Mouse (Mus musculus) neutrophil, adult 59 days (primary cell): ENCODE data around the gene Vmn2r94. TPM values are rescaled to one million over a fixed set of nuclear protein-coding genes. Genes with fewer than 3 reads are reported as not detected.

ENCODE experiments used
- total RNA-seq, 2 experiments: library from RNA; stranded (reverse); gene quantifications; 1 replicate in 1 of 2; 2 replicates in 1 of 2; pipeline ENCODE4 v1.2.4; 2023

The Vmn2r94 gene
- total RNA-seq = not detected

GRCm38 (mm10) chr17:18277656-18278055, at the start of gene Vmn2r94:
Gene Vmn2r94, minus strand, starts transcription at chr17:18277756.

GRCm38 (mm10) chr17:18297799-18298198, 20.2 kb upstream of the Vmn2r94 start, which contains the start of gene Vmn2r93:
Gene Vmn2r93, plus strand, starts transcription at chr17:18298099.

Other genes starting within 250 kb of the Vmn2r94 start
- gene Vmn2r124, start 228.3 kb downstream of the Vmn2r94 start, total RNA-seq = not detected
- gene Vmn2r91, start 192.7 kb downstream of the Vmn2r94 start, total RNA-seq = not detected
- gene Vmn2r92, start 125.9 kb downstream of the Vmn2r94 start, total RNA-seq = not detected
- gene Vmn2r93, start 20.3 kb upstream of the Vmn2r94 start, total RNA-seq = not detected
- not detected for gene Vmn2r95, start 146.3 kb upstream of the Vmn2r94 start, total RNA-seq